Mouse (Mus musculus): ENCODE results near the gene Arntl2.

GRCm38 (mm10) chr6:146877425-146878045 lies 81.7 kb downstream of the Arntl2 start:
- TF ChIP-seq EP300 (IDR thresholded peaks at IDR 0.05; ENCODE audit: low read depth) (no peak), CTCF (IDR thresholded peaks at IDR 0.05; ENCODE audit: low read depth) (no peak)
